Mouse (Mus musculus): Measurements from ENCODE around the gene Hivep3. TPM values are rescaled to one million over a fixed set of nuclear protein-coding genes. Genes with fewer than 3 reads are reported as not detected.

Hivep3 gene
- polyA plus RNA-seq, 2 experiments from 2014 or later: 21.0 to 25.2 TPM

DNA sequence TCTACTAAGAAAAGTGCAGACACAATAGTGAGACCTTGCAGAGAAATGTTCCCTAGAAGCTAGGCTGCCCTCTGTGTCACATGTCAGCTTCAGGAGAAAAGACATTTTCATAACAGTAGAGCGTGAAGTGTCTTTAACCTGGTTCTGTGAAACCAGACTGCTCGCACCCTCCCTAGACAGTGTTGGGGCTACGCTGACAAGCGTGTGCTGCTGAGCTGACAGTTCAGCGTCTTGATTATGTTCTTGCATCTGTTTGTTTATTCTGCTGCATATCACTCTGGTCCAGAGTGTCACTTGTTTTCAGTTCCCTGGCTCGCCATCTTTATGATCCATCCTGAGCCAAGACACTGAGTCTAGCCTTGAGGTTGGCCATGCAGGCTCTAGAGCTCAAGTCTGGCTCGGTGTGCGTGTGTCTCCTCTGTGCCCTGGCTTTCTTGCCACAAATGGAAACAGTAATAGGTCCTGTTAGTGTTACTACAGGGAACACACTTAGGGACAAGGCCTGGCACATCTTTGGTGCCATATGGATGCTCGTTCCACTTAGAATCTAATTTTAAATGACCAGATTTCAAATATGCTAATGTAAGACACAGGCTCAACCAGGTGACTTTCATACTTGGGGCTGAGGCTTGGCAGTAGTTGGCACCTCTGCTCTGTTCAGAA is 28.0 kb downstream of the Hivep3 start:
- no peak for ATAC-seq

DNA sequence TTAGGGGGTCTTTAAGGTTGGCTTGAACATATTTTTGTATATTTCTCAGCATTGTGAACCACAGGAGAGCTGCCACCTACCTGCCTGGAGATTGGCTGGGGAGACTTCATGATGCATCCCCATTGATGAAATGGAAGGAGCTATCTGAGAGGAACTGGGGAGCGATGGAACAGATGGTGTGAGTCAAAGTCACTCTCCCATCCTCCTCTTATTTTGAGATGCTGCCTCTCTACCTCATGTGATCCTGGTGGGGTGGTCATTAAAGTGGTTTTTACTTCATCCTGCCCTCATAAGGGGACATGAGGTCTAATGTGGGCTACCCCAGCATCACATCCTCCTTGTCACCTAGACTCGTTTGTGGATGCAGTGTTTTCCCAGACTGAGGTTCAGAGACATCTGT is 28.6 kb downstream of the Hivep3 start:
- ATAC-seq: no peak

DNA sequence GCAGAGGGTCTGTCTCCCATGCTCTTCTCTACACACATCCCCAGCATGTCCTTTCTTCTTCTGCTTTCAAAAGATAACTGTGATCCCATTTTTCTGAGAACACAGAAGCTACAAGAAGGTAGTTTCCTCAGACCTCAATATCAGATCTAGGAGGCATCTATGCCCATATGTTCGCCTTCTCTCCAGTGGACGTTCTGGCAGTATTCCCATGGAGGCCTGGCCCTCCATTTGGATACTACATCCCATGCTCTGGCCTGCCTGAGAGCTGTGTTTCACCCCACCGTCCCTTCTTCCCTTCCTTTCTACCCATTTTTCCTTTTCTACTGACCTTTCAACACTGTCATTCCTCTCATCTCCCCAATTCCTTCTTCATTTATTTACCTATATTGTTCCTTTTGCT is 34.5 kb downstream of the Hivep3 start:
- ATAC-seq: no peak

DNA sequence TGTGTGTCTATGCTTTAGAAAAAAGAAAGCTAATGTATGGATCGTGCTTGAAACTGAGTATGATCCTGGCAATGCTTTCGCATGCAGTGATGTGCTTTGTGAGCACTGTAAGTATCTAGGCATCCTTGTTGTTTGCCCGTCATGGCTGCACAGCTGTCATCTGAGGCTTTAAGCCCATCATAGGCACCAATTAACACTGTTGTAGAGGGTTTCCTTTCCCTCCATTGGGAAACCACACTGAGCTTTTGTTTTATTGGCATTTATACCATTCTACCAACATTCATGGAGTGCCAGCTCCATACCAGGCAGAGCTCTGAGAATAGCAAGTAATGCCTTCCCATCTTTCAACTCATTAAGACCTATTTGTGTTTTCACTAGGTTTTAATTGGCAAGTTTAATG is 42.3 kb downstream of the Hivep3 start:
- ATAC-seq: no peak

DNA sequence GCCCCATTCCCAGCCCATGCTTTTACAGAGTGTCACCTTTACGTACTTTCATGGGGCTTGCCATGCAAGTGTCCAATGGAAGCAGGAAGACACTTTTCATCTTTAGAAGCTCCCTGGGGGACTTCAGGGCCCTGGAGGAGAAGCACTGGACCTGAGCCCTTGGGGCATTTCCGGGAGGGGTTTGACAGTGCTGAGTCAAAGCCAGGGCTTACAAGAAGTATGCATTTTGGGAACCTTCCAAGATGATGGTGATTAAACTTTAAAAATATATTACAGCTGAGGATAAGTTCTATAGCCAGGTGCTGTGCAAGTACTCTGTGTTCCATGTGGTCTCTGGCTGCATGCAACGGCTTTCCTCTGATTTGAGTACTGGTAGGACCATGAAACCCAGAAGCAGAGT is 43.6 kb downstream of the Hivep3 start:
- ATAC-seq: no peak

DNA sequence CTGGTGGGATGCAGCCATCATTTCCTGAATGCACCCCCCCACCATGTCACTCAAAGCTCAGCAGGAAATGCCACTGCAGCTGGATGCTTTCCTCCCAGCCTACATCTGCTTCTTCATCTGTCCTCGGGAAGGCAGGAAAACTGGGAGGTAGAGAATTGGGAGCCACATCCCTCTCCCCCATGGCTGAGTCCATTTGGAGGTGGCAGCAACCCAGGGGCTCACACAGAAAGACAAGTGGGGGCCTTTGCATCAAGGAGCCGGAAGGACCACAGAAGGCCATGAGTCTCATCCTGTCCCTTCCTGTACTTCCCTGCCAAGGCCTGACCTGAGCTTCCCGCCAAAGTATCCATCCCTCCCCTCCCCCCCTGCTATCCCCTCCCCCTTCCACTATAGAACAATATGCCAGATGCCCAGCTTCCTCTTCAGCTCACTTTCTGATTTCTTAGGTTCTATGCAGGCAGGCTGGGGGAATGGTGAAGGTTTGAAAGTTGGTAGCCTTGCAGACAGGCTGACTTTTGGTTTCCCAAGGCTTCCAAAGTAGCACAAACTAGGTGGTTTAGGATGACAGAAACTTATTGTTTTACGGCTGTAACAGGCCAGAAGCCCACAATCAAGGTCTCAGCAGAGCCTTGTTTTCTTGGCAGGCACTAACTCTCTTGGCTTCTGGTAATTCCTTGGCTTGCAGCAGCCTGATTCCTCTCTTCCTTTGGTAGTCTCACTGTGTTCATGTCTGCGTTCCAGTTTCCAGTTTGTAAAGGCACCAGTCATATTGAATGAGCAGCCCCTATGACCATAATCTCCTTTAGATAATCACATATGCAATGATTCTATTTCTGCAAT is 46.2 kb downstream of the Hivep3 start:
- ATAC-seq: no peak

DNA sequence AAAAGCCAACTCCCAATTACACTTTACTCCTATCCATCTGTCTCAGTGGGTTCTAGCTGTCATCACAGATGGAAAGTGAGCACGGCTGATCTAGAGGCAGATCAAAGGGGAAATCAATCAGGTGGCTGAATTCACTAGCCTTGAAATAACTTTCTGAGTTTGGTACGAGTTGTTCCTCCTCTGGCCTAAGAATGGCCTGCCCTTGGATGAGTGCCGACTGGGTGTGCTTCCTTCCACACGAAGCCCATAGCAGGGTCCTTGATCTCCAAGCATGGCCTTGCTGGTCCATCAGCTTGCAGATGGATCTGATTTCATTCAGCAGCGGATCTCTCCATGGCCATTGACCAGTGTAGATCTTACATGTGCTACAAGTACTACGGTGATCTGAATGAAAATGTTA is 47.3 kb downstream of the Hivep3 start:
- ATAC-seq: no peak

DNA sequence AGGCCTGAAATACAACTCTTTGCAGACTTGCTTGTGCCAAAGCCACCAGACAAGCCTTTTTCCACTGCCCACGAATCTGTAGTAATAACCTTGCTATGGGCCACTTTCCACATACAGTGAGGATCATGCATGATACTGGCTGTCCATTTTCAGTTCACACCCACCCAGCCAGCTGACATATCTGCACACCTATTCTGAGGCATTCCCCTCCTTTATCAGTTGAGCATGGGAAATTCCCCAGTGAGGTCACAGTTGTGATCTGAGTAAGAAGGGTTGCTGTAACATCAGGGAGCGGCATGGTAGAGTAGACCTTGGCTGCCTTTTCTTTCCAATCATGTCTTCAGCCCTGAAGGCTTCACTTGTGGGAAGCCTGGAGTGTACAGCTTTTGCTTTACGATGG is 51.4 kb downstream of the Hivep3 start:
- peak; percentile 99 for ATAC-seq

DNA sequence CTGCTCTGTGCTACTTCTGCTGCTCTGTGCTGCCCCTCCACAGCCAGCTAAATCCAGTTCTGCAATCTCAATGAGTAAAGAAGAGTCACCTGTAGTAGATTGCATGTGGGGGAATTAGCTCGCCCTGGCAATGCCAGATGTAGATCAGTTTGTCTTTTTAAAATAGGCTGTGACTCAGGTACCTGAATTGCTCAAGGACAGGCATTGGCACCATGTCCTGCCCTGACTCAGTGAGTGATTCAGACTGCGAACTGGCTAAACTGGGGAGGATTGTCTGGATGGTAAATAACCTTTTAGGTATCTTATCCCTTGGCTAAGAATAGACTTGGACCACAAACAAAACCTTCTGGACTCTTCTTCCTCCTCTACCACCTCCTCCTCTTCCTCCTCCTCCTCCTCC is 52.7 kb downstream of the Hivep3 start:
- ATAC-seq: no peak

DNA sequence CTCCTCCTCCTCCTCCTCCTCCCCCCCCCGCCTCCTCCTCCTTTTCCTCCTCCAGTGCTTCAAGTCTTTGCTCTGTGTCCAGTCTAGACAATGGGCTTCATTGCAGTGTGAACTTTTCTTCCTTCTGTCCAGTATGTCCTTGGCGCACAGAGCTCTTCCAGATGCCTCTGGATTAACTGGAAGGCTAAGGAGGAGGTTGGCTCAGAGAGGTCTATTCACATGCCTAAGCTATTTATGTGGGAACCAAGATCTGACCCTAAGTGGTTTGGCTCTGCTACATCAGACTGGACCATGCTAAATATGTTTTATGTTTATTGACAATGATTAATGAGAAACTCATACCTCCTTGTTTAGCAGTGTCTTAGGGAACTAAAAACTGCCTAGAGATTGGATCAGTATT is 53.1 kb downstream of the Hivep3 start:
- ATAC-seq: no peak

DNA sequence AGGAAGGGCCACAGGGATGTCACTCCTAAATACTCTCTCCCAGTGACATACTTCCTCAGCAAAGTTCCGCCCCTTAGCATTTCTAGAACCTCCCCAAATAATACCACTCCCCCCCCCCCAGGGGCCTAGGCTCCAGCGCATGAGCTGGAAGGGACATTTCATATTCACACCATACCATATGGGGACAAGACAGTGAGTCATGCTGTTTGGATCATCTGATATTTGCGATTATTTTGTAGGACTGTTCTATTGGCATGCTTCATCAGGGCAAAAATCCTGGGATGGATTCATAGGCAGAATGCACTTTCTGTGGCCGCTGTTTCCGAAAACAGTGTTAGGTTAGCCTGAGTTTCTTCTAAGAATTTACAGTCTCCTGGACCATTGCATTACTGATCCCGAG is 55.2 kb downstream of the Hivep3 start:
- no peak for ATAC-seq

DNA sequence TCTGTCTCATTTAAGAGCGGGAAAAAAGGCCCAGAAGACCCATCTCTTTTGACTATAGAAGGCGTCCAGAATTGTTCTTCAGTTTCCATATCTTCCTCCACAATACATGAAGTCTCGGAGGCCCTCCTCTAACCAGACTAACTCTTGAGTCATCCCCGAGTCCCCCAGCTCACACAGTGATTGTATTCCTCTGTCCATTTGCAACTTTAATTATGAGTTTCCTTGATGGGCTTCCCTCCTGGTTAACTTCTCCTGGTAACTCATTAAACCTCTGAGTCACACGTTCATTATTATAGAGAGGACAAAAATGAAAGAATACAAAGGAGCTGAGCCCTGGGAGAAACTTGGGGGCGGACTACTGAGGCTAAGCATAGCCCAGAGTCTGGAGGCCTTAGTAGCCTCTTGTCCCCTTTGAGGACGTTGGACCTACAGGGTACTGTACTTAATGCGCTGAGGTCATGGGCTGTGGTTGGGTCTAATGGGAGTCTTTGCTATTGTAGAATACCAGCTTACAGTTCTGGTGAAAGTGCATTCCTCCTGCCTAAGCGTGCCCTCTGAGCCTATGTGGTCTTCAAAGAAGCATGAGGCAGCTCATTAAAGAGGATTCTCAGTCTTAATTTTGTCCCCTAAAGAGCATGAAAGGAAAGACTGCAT is 56.0 kb downstream of the Hivep3 start:
- ATAC-seq: no peak

DNA sequence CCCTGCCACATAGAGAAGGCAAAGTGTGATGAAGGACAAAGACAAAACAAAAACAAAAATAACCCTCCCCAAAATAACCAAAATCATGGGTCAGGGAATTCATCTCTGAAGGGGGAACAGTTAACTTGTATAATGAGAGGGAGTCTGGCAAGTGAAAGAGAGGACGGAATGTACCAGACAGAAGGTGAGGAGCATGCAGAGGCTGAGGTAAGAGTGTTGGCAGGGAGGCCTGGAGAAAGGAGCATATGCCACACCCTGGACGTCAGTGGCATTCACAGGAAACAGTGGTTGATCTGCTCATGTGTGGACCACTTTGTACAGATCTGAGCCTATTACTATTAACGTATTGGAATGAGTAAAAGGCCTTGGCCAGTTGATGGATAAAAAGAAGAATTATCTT is 65.3 kb downstream of the Hivep3 start:
- no peak for ATAC-seq

DNA sequence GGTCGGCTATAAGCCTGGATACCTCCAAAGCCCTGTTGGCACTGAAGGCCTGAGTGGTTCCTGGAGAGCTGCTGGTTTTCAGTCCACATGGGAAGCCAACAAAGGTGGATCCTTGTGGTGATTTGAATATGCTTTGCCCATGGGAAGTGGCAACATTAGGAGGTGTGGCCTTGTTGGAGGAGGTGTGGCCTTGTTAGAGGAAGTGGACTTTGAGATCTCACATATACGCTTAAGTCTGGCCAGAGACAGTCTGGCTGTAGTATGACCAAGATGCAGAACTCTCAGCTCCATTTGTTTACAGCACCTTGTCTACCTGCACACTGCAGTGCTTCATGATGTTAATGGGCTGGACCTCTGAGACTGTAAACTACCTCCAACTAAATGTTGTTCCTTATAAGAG is 73.0 kb downstream of the Hivep3 start:
- no peak for ATAC-seq

DNA sequence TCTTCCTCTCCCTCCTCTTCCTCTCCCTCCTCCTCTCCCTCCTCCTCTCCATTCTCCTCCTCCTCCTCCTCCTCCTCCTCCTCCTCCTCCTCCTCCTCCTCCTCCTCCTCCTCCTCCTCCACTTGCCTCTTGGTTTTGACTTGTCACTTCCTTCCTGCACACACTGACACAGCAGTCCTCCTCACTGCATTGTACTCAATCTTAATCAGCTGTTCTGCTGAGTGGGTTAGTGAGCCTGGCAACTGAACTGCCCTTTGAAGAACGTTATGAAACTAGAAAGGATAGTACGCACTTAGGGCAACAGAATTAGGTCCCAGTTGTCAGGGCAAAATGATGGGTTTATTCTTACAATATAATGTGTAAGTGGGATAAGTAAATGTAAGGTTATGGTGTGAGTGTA is 73.8 kb downstream of the Hivep3 start:
- ATAC-seq: peak; percentile 71

DNA sequence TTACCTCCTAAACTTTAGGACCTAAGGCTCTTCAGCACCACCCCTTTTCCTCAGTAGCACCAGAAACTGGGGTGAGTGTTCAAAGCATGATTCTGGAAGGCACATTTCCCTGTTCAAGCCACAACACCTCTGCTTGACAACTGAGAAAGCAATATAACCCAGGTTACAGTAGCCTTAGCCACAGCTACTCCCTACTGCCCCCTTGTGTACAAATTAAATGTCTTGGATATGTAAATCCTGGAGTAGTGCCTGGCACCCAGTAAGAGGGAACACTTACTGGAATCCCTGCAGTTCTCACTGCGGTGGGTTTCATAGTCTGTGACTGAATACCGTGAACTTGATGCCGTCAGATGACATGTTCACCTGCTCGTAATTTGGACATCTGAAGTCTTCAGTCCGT is 75.7 kb downstream of the Hivep3 start:
- ATAC-seq: peak; percentile 44

DNA sequence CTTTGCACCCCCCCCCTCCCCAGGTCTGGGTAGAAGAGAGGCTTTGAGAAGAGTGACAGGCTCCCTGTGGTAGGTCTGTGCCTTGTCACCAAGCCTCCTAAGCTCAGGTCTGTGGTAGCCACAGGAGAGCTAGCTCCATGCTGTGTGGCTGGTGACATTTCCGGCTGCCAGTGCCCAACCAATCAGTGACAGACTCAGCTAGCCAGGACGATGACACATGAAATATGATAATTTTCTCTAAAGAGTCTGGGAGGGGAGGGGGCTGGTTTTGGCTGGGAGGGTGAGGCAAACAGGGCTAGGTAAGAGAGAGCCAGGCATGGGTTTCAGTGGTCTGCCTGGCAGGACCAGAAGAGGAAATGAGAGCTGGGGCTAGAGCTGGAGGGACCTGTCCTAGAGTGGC is 79.2 kb downstream of the Hivep3 start:
- ATAC-seq: peak; percentile 90

DNA sequence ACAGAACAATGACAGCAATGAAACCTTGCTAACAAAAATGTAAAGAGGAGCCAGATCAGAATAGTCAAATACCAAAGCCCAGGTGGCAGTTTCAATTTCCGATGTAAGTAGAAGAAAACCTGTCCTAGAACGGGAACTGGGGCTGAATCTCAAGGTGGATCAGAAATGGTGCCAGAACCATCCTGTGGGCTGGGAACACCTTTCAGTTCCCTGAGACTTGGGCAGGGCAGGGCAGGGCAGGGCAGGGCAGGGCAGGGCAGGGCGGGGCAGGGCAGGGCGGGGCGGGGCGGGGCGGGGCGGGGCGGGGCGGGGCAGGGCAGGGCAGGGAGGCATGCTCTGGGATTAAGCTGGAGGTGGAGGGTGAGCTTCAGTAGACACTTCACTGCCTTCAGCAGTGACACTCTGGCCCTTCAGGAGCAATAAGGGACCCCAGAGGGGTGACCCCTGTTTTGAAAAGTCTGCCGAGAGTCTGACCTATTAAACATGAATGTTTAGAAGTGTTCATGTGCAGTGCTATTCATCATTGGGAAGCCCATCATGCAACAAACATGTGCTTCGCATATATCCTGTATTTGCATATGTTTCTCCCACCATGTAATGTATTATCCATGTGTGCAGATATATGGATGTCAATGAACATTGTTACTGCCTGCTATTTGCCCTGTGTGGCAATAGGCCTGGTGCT is 80.1 kb downstream of the Hivep3 start:
- ATAC-seq: no peak

DNA sequence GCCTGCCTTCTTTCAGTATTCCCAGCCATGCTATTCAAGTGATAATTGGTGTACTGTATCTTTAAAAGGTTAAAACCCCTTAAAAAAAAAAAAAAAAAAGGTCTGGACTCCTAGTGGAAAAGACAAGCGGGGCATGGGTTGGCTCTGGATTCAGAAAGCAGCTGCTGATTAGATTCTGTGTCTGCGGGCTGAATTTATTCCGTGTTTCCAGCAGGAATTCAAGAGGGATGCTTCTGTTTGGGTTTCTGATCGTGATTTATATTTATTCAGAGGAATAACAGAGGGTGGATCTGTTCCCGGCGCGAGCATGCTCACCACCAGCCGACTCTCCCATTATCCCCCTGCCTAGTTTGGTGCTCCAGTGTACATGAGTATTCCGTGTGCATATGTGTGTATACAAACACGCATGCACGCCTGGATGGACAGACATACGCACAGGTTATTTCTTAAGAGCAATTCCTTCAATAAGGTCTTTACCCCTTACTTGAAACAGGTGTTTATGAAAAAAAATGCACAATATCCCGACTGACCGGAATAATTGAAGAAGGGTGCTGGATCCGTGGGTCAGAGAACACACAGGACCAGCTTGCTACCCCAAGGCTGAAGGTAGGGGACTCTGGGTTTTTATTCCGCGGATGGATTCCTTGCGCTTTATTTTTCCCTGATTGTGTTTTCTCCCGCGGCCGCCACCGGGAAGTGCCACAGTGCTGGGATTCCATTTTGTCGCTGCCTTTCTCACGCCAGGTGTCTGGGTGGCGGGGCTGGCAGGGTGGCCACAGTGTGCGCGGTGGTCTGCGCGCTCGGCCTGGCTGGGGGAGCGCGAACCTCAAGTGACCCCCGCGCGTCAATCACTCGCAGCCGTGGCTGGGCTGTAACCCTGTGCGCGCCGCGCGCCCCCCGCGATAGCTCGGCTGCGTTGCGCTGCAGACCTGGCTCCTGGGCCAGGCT is 80.9 kb downstream of the Hivep3 start:
- ATAC-seq: no peak

DNA sequence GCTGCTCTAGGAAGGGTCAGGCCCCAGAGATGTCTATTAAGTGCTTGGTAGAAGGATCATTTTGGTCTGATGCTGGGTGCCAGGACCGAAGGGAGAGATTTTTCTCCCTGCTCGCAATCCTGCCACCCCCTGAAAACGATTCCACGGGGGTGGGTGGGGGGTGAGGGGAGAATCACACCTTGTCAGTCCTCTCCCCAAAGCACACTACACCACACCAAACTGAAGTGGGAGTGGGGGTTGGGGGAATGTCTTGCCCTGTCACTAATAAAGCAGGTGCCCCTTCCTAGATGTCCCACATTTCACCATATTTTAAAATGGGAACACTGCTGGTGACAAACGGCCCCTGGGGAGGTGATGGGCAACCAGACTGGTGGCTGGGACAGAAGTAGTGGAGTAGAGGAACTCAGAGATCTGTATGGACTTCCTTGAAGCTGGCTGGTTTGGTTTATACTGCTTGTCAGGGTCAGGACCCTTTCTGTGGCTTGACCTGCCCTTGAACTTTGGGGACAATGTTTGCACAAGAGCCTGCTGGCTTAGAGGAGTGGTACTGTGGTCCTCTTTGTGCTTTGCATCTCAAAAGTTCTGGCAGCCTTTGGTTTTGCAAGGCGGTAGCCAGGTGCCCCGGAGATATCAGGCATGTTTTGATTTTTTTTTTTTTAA is 81.7 kb downstream of the Hivep3 start:
- ATAC-seq: no peak

DNA sequence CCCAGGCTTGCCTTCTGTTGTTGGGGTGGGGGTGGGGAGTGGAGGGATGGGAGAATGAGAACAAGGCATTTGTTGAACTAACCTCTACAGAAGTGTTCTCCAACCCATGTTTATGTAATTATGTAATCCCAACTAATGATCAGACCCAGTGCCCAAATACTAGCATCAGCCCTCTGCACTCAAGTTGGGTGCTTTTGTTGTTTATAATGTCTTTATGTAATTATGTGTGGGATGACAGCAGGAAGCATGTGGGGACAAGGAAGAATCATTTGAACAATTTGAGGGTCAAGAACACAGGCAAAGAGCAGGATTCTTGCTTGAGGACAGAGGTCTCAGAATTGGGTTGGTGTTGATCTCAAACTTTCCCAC is 82.2 kb downstream of the Hivep3 start:
- ATAC-seq: no peak

Measured in activated CD4-positive, CD25-positive, alpha-beta regulatory T cell, adult 4 months (primary cell).